Mouse (Mus musculus): ENCODE measurements around the gene Dnajc17. TPM values are rescaled to one million over a fixed set of nuclear protein-coding genes. Genes with fewer than 3 reads are reported as not detected.

Dnajc17 gene
- polyA plus RNA-seq, 1 experiment, result 32.4 TPM

DNA sequence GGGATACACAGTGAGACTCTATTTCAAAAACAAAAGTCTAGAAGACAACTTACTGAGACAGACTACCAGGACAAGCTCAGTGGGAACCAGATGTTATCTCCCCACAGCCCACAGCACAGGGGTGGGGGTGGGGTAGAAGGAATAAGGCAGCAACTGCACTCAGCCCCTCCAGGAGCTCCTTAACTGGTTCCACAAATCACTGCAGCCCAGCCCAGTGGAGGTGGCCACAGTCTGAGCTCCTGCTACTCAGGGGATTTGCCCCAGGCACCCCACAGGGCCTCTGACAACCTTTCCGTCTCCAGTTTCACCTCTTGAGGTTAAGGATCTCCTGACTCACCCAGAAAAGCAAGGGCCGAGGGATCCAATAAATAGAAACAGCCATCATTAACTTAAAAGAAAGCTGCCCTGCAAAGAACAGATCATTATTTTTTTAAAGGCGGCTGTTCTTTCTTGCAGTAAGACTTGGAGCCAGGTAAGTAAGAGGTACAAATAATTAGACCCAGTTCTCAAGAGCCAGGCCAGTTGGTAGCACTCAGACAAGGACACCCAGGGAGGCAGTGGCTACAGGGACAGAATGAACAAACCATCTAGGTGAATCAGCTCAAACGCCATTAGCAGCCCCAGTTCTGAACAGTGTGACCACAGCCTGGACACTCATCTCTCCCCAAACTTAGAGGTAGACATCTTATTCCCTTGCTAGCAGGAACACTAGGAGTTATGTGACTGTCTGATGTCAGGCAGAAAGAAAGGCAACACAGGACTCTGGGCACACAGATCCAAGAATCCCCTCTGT lies 12.1 kb downstream of the Dnajc17 start:
- TF ChIP-seq CTCF (IDR thresholded peaks at IDR 0.05; ENCODE audit: borderline replicate concordance, extremely low read depth, insufficient read depth, insufficient read length) (no peak), POLR2A (IDR thresholded peaks at IDR 0.05; ENCODE audit: borderline replicate concordance, extremely low read depth, insufficient read depth, insufficient read length, poor library complexity, severe bottlenecking) (no peak)
- no peak for DNase-seq (ENCODE audit: low read depth)

DNA sequence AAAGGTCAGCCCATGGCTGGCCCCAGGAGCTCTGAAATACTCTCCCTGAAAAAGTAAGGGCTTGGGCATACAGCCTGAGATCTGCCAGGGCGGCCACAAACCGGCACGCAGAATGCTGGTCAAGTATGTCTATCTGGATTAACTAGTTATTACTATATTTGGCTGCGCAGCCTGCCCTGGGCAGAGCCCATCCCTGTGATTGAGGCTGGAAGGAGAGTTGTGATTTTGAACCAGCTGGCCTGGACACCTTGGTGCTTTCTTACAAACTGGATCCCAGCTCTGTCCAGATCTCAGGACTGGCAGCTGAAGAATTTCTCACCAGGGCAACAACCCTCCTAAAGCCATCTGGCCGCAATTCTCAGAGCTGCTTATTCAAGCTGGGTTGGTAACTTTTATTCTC lies 14.5 kb downstream of the Dnajc17 start:
- TF ChIP-seq POLR2A (IDR thresholded peaks at IDR 0.05; ENCODE audit: borderline replicate concordance, extremely low read depth, insufficient read depth, insufficient read length, poor library complexity, severe bottlenecking) (no peak), CTCF (IDR thresholded peaks at IDR 0.05; ENCODE audit: borderline replicate concordance, extremely low read depth, insufficient read depth, insufficient read length) (no peak)

DNA sequence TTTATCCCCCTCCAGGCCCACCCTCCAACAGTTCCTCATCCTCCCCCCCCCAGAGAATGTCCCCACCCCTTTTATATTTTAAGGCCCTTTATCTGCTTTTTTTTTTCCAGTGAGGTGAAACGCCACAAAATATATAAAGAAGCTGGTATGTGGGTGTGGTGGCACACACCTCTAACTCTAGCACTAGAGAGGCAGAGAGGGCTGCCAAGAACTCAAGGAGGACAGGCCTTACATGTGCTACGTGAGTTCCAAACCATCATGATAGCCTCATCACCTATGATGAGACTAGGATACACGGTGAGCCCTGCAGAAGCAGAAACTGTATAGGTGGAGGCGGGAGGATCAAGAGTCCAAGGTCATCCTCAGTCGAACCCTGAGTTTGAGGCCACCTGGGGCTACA lies 17.6 kb downstream of the Dnajc17 start:
- DNase-seq (ENCODE audit: low read depth), result no peak
- TF ChIP-seq POLR2A (IDR thresholded peaks at IDR 0.05; ENCODE audit: borderline replicate concordance, extremely low read depth, insufficient read depth, insufficient read length, poor library complexity, severe bottlenecking), result no peak

More for the DNA sequence above, 14.5 kb downstream of the Dnajc17 start:
- peak; percentile 39 for DNase-seq (ENCODE audit: low read depth)

DNA sequence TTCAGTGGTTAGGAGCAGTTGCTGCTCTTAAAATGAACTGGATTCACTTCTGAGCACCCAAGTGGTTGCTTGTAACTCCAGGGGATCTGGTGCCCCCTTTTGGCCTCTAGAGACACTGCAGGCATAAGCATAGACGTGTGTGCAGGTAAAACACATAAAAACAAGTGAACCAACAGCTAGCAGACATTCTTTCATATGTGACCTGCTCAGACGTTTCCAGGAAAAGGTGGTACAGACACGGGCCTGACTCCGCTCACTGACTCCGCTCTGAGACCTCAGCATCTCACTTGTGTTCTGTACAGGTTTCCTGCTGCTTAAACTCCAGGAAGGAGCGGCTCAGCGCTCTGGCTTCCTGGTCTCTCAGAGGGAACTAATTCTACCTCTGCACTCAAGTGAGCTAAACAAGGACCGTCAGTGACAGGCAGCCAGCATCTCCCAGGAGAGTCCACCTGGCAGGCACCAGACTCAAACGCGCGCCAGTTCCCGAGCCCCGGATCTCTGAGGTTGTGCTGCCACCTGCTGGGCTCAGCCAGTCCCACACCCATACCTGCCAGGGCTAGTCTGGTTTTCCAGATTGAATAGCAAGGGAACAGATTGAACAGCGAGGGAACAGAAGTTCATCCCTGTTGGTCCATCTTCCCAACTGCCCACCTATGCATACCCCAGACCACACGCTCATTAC lies 19.4 kb downstream of the Dnajc17 start:
- TF ChIP-seq CTCF (IDR thresholded peaks at IDR 0.05; ENCODE audit: borderline replicate concordance, extremely low read depth, insufficient read depth, insufficient read length) (peak; percentile 96), POLR2A (IDR thresholded peaks at IDR 0.05; ENCODE audit: borderline replicate concordance, extremely low read depth, insufficient read depth, insufficient read length, poor library complexity, severe bottlenecking) (no peak)
- peak; percentile 85 for DNase-seq (ENCODE audit: low read depth)

DNA sequence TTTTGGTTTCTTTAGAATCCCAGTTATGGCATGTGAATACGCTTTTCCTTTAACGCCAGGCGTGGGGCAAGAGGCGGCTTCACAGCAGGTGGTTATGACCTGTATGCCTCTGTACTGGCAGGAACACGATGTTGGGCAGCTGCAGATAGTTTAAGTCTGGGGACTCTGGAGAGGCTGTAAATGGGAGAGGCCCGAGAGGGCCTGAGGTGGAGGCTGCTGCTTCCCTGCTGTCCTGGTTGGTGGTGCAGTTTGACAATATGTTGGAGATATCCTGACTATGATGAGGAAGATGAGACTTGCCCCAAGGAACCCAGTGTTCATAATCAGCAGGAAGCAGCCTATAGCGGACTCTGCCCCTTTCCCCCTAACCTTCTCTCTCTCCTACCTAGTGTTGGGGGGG lies 25.7 kb downstream of the Dnajc17 start:
- no peak for DNase-seq (ENCODE audit: low read depth)
- TF ChIP-seq CTCF (IDR thresholded peaks at IDR 0.05; ENCODE audit: borderline replicate concordance, extremely low read depth, insufficient read depth, insufficient read length) (no peak), POLR2A (IDR thresholded peaks at IDR 0.05; ENCODE audit: borderline replicate concordance, extremely low read depth, insufficient read depth, insufficient read length, poor library complexity, severe bottlenecking) (no peak)

DNA sequence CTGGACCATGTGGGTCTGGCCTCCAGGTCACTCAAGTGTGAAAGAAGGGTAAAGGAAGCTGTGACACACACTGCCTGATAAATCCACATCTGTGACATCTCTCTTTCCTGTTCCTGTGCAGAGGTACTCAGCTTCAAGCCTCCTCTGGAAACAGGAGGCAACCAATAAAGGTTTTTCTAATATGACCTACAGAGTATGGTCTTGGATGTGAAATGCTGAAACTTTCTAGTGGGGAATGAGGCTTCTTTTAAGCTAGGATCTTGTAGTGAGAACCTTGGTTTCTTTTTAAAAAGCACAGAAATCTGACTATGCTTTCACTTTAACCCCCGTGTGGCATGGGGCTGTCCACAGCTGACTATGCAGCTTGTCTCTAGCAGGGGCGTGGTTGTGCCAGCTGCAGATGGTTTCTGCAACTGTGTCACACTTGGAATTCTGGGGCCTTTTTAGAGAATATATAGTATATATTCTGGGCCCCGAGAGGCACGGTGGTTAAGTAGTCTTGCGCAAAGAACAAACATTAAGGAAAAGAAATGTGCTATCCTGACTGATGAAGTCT lies 31.1 kb downstream of the Dnajc17 start:
- DNase-seq (ENCODE audit: low read depth), result no peak
- no peak for TF ChIP-seq POLR2A (IDR thresholded peaks at IDR 0.05; ENCODE audit: borderline replicate concordance, extremely low read depth, insufficient read depth, insufficient read length, poor library complexity, severe bottlenecking)
- no peak for TF ChIP-seq CTCF (IDR thresholded peaks at IDR 0.05; ENCODE audit: borderline replicate concordance, extremely low read depth, insufficient read depth, insufficient read length)

DNA sequence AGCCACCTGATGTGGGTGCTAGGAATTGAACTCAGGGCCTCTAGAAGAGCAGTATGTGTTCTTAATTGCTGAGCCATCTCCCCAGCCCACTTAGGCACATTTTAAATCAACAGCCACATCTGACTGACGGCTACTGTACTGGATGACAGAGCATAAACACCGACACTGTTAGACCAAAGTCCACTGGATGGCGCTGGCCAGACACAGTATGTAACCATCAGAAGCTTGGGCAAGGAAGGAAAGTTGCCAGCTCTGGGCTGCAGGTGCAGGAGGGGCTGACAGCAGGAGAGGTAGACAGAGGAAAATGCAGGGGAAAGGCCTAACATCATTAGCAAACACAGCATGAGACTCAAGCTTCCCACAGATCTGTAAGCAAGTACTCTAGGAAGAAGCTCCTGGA lies 31.8 kb downstream of the Dnajc17 start:
- DNase-seq (ENCODE audit: low read depth), result no peak
- TF ChIP-seq POLR2A (IDR thresholded peaks at IDR 0.05; ENCODE audit: borderline replicate concordance, extremely low read depth, insufficient read depth, insufficient read length, poor library complexity, severe bottlenecking), result no peak
- TF ChIP-seq CTCF (IDR thresholded peaks at IDR 0.05; ENCODE audit: borderline replicate concordance, extremely low read depth, insufficient read depth, insufficient read length), result no peak

DNA sequence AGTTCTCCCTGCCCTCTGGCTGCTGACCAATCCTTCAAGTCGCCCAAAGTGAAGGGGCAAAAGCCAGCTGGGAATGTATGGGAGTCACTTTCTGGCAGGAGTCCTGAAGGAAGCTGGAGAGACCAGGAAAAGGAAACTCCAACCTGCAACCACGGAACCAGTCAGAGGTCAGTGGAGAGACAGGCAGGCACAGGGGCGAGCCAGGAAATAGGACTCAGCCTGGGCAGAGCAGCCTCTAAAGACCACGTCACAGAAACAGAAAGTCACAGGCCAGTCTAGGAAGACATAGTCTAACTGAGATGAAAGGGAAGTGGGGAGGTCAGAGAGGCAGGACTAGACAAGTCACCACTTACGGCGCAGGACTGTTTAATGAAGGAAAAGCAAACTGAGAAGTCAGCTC lies 33.0 kb downstream of the Dnajc17 start:
- TF ChIP-seq CTCF (IDR thresholded peaks at IDR 0.05; ENCODE audit: borderline replicate concordance, extremely low read depth, insufficient read depth, insufficient read length), result no peak
- no peak for DNase-seq (ENCODE audit: low read depth)

DNA sequence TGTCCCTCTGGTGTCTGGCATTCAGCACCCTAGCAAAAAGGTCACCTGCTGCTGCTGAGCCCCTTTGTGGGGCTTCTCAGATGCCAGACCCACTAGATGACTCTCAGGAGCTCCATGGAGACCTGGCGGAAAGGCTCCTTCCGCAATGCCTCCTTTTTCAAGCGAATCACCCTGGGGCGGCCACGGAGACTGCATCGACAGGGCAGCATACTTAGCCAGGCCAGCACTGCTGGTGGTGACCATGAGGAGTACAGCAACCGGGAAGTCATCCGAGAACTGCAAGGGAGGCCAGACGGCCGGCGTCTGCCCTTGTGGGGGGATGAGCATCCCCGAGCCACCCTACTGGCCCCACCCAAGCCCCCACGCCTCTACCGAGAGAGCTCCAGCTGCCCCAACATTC lies 33.7 kb downstream of the Dnajc17 start:
- no peak for DNase-seq (ENCODE audit: low read depth)
- TF ChIP-seq POLR2A (IDR thresholded peaks at IDR 0.05; ENCODE audit: borderline replicate concordance, extremely low read depth, insufficient read depth, insufficient read length, poor library complexity, severe bottlenecking) (no peak), CTCF (IDR thresholded peaks at IDR 0.05; ENCODE audit: borderline replicate concordance, extremely low read depth, insufficient read depth, insufficient read length) (no peak)

DNA sequence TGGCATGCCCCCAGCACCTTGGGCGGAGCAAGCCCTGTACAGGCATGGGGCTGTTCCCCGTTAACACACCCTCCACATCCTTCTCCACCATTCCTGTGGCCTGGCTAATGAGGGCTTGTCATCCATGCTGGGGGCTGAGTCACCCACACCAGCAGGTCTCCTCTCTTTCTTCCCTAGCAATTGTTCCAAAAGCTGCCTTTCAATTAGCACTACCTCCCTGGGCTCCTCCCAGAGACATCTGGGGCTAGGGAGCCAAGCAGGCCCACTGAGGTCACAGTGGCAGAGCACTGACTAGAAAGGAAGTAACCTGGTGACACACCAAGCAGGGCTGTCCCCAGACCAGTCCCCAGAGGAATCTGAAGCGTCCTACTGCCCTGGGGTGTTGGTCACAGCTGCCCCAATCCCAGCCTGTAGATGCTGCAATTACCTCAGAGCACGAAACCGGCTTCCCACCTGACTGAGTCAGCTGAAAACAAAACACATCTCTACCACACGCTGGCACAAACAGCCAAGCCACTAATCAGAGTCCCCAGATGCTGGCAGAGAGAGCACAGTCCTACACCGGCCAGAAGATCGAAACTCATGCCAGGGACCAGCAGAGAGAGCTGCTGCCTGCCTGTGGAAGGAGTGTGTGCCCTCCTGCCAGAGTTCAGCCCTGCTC lies 34.5 kb downstream of the Dnajc17 start, which contains the start of gene Gm14137:
Gene Gm14137 (plus strand): TSS at position 519 of the 661 bp plus-strand sequence.
- TF ChIP-seq CTCF (IDR thresholded peaks at IDR 0.05; ENCODE audit: borderline replicate concordance, extremely low read depth, insufficient read depth, insufficient read length) (no peak), POLR2A (IDR thresholded peaks at IDR 0.05; ENCODE audit: borderline replicate concordance, extremely low read depth, insufficient read depth, insufficient read length, poor library complexity, severe bottlenecking) (no peak)
- DNase-seq (ENCODE audit: low read depth), result peak; percentile 35

DNA sequence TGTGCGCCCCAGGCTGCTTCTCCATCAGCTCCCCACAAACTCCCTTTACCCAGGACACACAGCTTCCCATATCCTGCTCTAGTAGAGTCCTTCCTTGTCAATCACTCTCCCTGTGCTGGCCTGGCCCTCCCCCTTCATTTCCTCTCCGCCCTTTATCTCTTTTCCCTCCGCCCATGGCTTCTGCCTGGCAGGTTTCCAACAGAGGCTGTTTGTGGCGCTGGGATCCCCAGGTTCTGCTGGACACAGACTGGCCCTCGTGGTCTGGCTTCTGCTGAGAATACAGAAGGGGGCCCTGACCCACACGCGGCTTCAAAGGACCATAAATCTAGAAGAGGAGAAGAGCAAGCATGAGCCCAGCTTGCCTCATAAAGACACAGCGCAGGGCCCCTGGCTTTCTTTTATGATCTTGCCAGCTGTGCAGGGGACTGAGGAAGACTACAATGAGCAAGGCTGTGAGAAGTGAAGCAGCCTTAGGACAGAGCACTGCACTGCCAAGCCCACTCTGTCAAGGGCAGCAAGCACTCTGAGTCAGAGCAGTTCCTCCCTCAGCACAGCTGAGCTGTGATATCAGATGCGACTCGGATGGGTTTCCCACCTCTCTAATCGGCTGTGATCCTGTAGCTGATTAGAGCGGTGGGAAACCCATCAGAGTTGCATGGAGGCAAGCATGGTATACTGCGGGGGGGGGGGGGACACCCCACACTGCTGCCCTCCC lies 35.6 kb downstream of the Dnajc17 start:
- TF ChIP-seq CTCF (IDR thresholded peaks at IDR 0.05; ENCODE audit: borderline replicate concordance, extremely low read depth, insufficient read depth, insufficient read length), result no peak
- TF ChIP-seq POLR2A (IDR thresholded peaks at IDR 0.05; ENCODE audit: borderline replicate concordance, extremely low read depth, insufficient read depth, insufficient read length, poor library complexity, severe bottlenecking), result no peak
- DNase-seq (ENCODE audit: low read depth), result peak; percentile 62
